Mouse (Mus musculus) layer of hippocampus, adult 9-11 months (tissue): ENCODE measurements around the gene Slc10a7.

Experiments
- DNase-seq: peaks from one replicate; pipeline ENCODE4 v3.0.0; 2022

Gene Slc10a7

GRCm38 (mm10) chr8:78549971-78550751, 41.0 kb downstream of the Slc10a7 start:
- DNase-seq: no peak

GRCm38 (mm10) chr8:78550752-78551134, 41.6 kb downstream of the Slc10a7 start:
- no peak for DNase-seq

- no peak for DNase-seq
Measured at GRCm38 (mm10) chr8:78555817-78556216, 46.7 kb downstream of the Slc10a7 start.

GRCm38 (mm10) chr8:78556773-78557434, 47.8 kb downstream of the Slc10a7 start:
- no peak for DNase-seq

- no peak for DNase-seq
Measured at GRCm38 (mm10) chr8:78561620-78562019, 52.5 kb downstream of the Slc10a7 start.

GRCm38 (mm10) chr8:78563466-78564058, 54.4 kb downstream of the Slc10a7 start:
- DNase-seq: no peak

GRCm38 (mm10) chr8:78564200-78564599, 55.1 kb downstream of the Slc10a7 start:
- no peak for DNase-seq

- DNase-seq: no peak
Measured at GRCm38 (mm10) chr8:78568196-78568595, 59.0 kb downstream of the Slc10a7 start.

GRCm38 (mm10) chr8:78571528-78571927, 62.4 kb downstream of the Slc10a7 start:
- DNase-seq: no peak

- no peak for DNase-seq
Measured at GRCm38 (mm10) chr8:78574207-78574606, 65.1 kb downstream of the Slc10a7 start.

GRCm38 (mm10) chr8:78577569-78577968, 68.4 kb downstream of the Slc10a7 start:
- DNase-seq: no peak

- no peak for DNase-seq
Measured at GRCm38 (mm10) chr8:78578036-78578435, 68.9 kb downstream of the Slc10a7 start.

- no peak for DNase-seq
Measured at GRCm38 (mm10) chr8:78584011-78584776, 75.0 kb downstream of the Slc10a7 start.

GRCm38 (mm10) chr8:78584863-78585262, 75.7 kb downstream of the Slc10a7 start:
- no peak for DNase-seq

- no peak for DNase-seq
Measured at GRCm38 (mm10) chr8:78595481-78595908, 86.3 kb downstream of the Slc10a7 start.

GRCm38 (mm10) chr8:78598237-78598636, 89.1 kb downstream of the Slc10a7 start:
- no peak for DNase-seq

- no peak for DNase-seq
Measured at GRCm38 (mm10) chr8:78603084-78603483, 93.9 kb downstream of the Slc10a7 start.

- DNase-seq: no peak
Measured at GRCm38 (mm10) chr8:78604426-78604825, 95.3 kb downstream of the Slc10a7 start.

- no peak for DNase-seq
Measured at GRCm38 (mm10) chr8:78609301-78609700, 100.2 kb downstream of the Slc10a7 start.

- DNase-seq: no peak
Measured at GRCm38 (mm10) chr8:78611019-78611418, 101.9 kb downstream of the Slc10a7 start.

- no peak for DNase-seq
Measured at GRCm38 (mm10) chr8:78622362-78622761, 113.2 kb downstream of the Slc10a7 start.

- DNase-seq: no peak
Measured at GRCm38 (mm10) chr8:78623972-78624371, 114.8 kb downstream of the Slc10a7 start.
